Mouse (Mus musculus) embryo, embryonic 11.5 days (tissue): ENCODE results near the gene Rpl41.
A peak's percentile ranks its signal among the peaks of the same experiment; 100 is the strongest.
"Not testable (repeated sequence)": the region's sequence is repeated elsewhere in the genome, so short reads cannot be mapped to it uniquely, and the experiment has no call there.

ENCODE experiments used
- DNase-seq: peaks from one replicate; pipeline ENCODE4 v3.0.0-alpha.2; 2012; ENCODE audit warnings: low read depth, low spot score

Rpl41 gene

GRCm38 (mm10) chr10:128524732-128525662, 24.1 kb downstream of the Rpl41 start:
- DNase-seq, result peak; percentile 36

- DNase-seq, result no peak
These were observed 24.9 kb downstream of the Rpl41 start for GRCm38 (mm10) chr10:128524111-128524731.

- no peak for DNase-seq
These were observed 26.8 kb downstream of the Rpl41 start for GRCm38 (mm10) chr10:128522351-128522750.

GRCm38 (mm10) chr10:128520591-128520990, 28.5 kb downstream of the Rpl41 start:
- no peak for DNase-seq

- DNase-seq, result no peak
These were observed 30.3 kb downstream of the Rpl41 start for GRCm38 (mm10) chr10:128518833-128519232.

- DNase-seq, result no peak
These were observed 32.4 kb downstream of the Rpl41 start for GRCm38 (mm10) chr10:128516677-128517076.

GRCm38 (mm10) chr10:128516029-128516428, 33.1 kb downstream of the Rpl41 start:
- DNase-seq, result no peak

- DNase-seq, result no peak
These were observed 34.1 kb downstream of the Rpl41 start for GRCm38 (mm10) chr10:128515044-128515443.

GRCm38 (mm10) chr10:128511761-128512160, 37.3 kb downstream of the Rpl41 start:
- no peak for DNase-seq

- no peak for DNase-seq
These were observed 37.9 kb downstream of the Rpl41 start for GRCm38 (mm10) chr10:128511189-128511588.

GRCm38 (mm10) chr10:128510301-128510700, 38.8 kb downstream of the Rpl41 start:
- DNase-seq, result no peak

- no peak for DNase-seq
These were observed 39.3 kb downstream of the Rpl41 start for GRCm38 (mm10) chr10:128509831-128510230.

- DNase-seq, result no peak
These were observed 39.9 kb downstream of the Rpl41 start for GRCm38 (mm10) chr10:128509203-128509602.

- DNase-seq, result no peak
These were observed 40.8 kb downstream of the Rpl41 start for GRCm38 (mm10) chr10:128508260-128508659.

GRCm38 (mm10) chr10:128505974-128506373, 43.1 kb downstream of the Rpl41 start:
- DNase-seq, result no peak

GRCm38 (mm10) chr10:128505371-128505667, 43.8 kb downstream of the Rpl41 start:
- DNase-seq, result not testable (repeated sequence)

GRCm38 (mm10) chr10:128504641-128505370, 44.3 kb downstream of the Rpl41 start:
- no peak for DNase-seq

GRCm38 (mm10) chr10:128504012-128504411, 45.1 kb downstream of the Rpl41 start:
- DNase-seq, result no peak

GRCm38 (mm10) chr10:128503532-128503931, 45.6 kb downstream of the Rpl41 start:
- DNase-seq, result no peak

GRCm38 (mm10) chr10:128502341-128502740, 46.8 kb downstream of the Rpl41 start:
- DNase-seq, result no peak

GRCm38 (mm10) chr10:128499116-128499671, 49.9 kb downstream of the Rpl41 start:
- DNase-seq, result peak; percentile 42

- peak; percentile 90 for DNase-seq
These were observed 50.5 kb downstream of the Rpl41 start, which contains the start of gene Myl6b for GRCm38 (mm10) chr10:128498590-128498989. TSS of gene Myl6b (minus strand) at chr10:128498685.
